ENCODE assay signal across 14 mouse cellular contexts in the genomic region with DNA sequence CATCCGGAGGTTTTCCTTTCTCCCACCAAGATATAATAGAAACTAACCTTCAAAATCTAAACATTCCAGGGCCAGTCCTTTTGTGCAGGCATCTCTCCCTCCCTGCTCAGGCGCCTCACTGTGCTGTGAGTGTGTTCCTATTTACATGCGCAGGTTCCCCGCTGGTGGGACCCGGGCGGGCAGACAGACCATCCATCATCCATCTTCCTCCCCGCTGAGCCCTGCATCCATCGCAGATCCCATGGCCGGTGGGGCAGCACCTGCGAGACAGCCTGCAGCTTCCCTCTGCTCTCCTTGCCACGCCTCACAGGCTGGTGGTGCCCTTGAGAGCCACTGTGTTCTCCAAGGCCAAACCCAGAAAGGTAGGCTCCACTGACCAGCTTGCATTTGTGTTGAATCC. TPM values are rescaled to one million over a fixed set of nuclear protein-coding genes. Genes with fewer than 3 reads are reported as not detected.
A peak's percentile ranks its signal among the peaks of the same experiment; 100 is the strongest.
DNase-seq lines count a peak whose midpoint lies in the region; ATAC-seq and TF ChIP-seq lines count a peak whose summit lies in the region.
"Had no signal": no experiment of that assay in that cellular context is flagged by ENCODE, and none has a peak within 500 bp of the region (broad histone marks: within the 10 kb centered on the region; RNA-seq: fewer than 3 reads in every experiment).

A gene (minus strand): TSS at position 122 of the 400 bp plus-strand sequence.

- H3K9ac ChIP-seq in lung, embryonic 14.5 days, result no peak within 1 kb of the TSS
- no peak within 1 kb of the TSS; the same call in 1 of the 2 replicates for H3K9ac ChIP-seq in midbrain, embryonic 12.5 days (replicated peaks)
- H3K9ac ChIP-seq in liver, embryonic 11.5 days (ENCODE audit: low read depth, low read length), result no peak within 1 kb of the TSS

- no peaks in the 10 kb centered on the region; the same call in 1 of the 2 replicates for H3K4me1 ChIP-seq in lung, embryonic 14.5 days (ENCODE audit: insufficient read depth)
- H3K4me1 ChIP-seq in midbrain, embryonic 12.5 days, result peaks cover 5% of the 10 kb centered on the region; the same call in 1 of the 2 replicates
- H3K4me1 ChIP-seq in liver, embryonic 11.5 days (replicated peaks; ENCODE audit: control insufficient read depth, insufficient read depth, low read length), result no peaks in the 10 kb centered on the region

- no peak within 1 kb of the TSS for H3K27ac ChIP-seq in lung, embryonic 14.5 days (ENCODE audit: low read depth)
- H3K27ac ChIP-seq in midbrain, embryonic 12.5 days (replicated peaks), result no peak within 1 kb of the TSS
- H3K27ac ChIP-seq in liver, embryonic 11.5 days (ENCODE audit: low read depth, low read length), result no peak within 1 kb of the TSS
- H3K27ac ChIP-seq: heart, embryonic 10.5 days had no signal

- 22% methylated on average over 11 of the region's 11 CpGs for WGBS in lung, embryonic 14.5 days
- 13% methylated on average over 11 of the region's 11 CpGs for WGBS in midbrain, embryonic 12.5 days
- WGBS in liver, embryonic 11.5 days, result 46% methylated on average over 11 of the region's 11 CpGs

- no peaks in the 10 kb centered on the region for H3K36me3 ChIP-seq in lung, embryonic 14.5 days (ENCODE audit: insufficient read depth)
- H3K36me3 ChIP-seq in midbrain, embryonic 12.5 days, result no peaks in the 10 kb centered on the region
- H3K36me3 ChIP-seq in liver, embryonic 11.5 days (ENCODE audit: control insufficient read depth, insufficient read depth, low read length), result no peaks in the 10 kb centered on the region
- H3K36me3 ChIP-seq: heart, embryonic 10.5 days had no signal

- no peak within 1 kb of the TSS for H3K4me3 ChIP-seq in lung, embryonic 14.5 days (ENCODE audit: low read depth, low read length)
- H3K4me3 ChIP-seq in midbrain, embryonic 12.5 days, result no peak within 1 kb of the TSS
- H3K4me3 ChIP-seq in liver, embryonic 11.5 days (ENCODE audit: low read depth, low read length), result no peak within 1 kb of the TSS
- H3K4me3 ChIP-seq: heart, embryonic 10.5 days; myocyte had no signal

- no peaks in the 10 kb centered on the region for H3K27me3 ChIP-seq in lung, embryonic 14.5 days (ENCODE audit: insufficient read depth, low read length)
- H3K27me3 ChIP-seq in midbrain, embryonic 12.5 days, result no peaks in the 10 kb centered on the region
- no peaks in the 10 kb centered on the region for H3K27me3 ChIP-seq in liver, embryonic 11.5 days (replicated peaks; ENCODE audit: control insufficient read depth, insufficient read depth, low read length)

- DNase-seq in cerebellum, postnatal 14 days, result peak; percentile 11 to 24
- DNase-seq in cerebellum, adult 8-10 months, result no peak
- no peak for DNase-seq in lung, embryonic 14.5 days
- DNase-seq in lung, adult 18-20 months, result no peak
- DNase-seq in adrenal gland, adult 8-10 months, result no peak
- no peak for DNase-seq in liver, embryonic 11.5 days (ENCODE audit: low spot score)
- no peak for DNase-seq in adrenal gland, postnatal 4 days (ENCODE audit: low spot score in 2 of 2)
- DNase-seq: adrenal gland, postnatal 25 days; kidney, adult 8-10 months; lung, adult 2 months had no signal

- no peak for TF ChIP-seq CTCF in lung, embryonic 14.5 days (IDR thresholded peaks at IDR 0.05; ENCODE audit: low read depth)

- peak within 1 kb of the TSS; percentile 24; the same call in 1 of the 2 replicates for H3K4me2 ChIP-seq in lung, embryonic 14.5 days
- peak within 1 kb of the TSS; percentile 33 for H3K4me2 ChIP-seq in midbrain, embryonic 12.5 days (replicated peaks)
- no peak within 1 kb of the TSS for H3K4me2 ChIP-seq in liver, embryonic 11.5 days

- no peak for ATAC-seq in lung, embryonic 14.5 days (ENCODE audit: insufficient read depth)
- no peak for ATAC-seq in midbrain, embryonic 12.5 days (ENCODE audit: low FRiP score, low read depth)
- ATAC-seq in liver, embryonic 11.5 days (replicated peaks; ENCODE audit: low FRiP score), result no peak

- no peaks in the 10 kb centered on the region for H3K9me3 ChIP-seq in lung, embryonic 14.5 days (ENCODE audit: low read depth, low read length)
- no peaks in the 10 kb centered on the region for H3K9me3 ChIP-seq in midbrain, embryonic 12.5 days
- H3K9me3 ChIP-seq in liver, embryonic 11.5 days (ENCODE audit: control insufficient read depth, low read length), result no peaks in the 10 kb centered on the region
- H3K9me3 ChIP-seq: heart, embryonic 10.5 days had no signal

RNA-seq across cellular contexts. Expression of the gene that starts here (rescaled TPM):
- not detected in 2 replicates for polyA plus RNA-seq in lung, embryonic 14.5 days (2014; fragmentation: Nextera tagmentation; extraction: Ambion mirVana)
- polyA plus RNA-seq in midbrain, embryonic 12.5 days (2016; fragmentation: Nextera tagmentation; extraction: Ambion mirVana), result not detected in 2 replicates
- not detected for total RNA-seq in adrenal gland, adult 8-10 months (2022)
- not detected in 2 replicates for polyA plus RNA-seq in liver, embryonic 11.5 days (2014; fragmentation: Nextera tagmentation; extraction: Ambion mirVana)
- total RNA-seq in adrenal gland, postnatal 4 days (2021), result not detected
- total RNA-seq: adrenal gland, postnatal 25 days; common myeloid progenitor, adult 5-6 weeks had no signal
- polyA plus RNA-seq: heart, embryonic 10.5 days; lung, adult 2 months; myocyte had no signal

Comparison
In these comparisons a context has a peak if more than half of its experiments do, and no peak if none do; other contexts are left out.
1. DNase-seq: peak in cerebellum, postnatal 14 days (2 of 2); none in cerebellum, adult 8-10 months (single experiment), lung, embryonic 14.5 days (single experiment), lung, adult 18-20 months (0 of 2), adrenal gland, adult 8-10 months (single experiment), liver, embryonic 11.5 days (single experiment) and adrenal gland, postnatal 4 days (0 of 2).